9 mouse cellular contexts compared by ENCODE assay signal in genomic region chr5:36474283-36474682, GRCm38 (mm10). TPM values are rescaled to one million over a fixed set of nuclear protein-coding genes. Genes with fewer than 3 reads are reported as not detected.
DNase-seq lines count a peak whose midpoint lies in the region; ATAC-seq lines count a peak whose summit lies in the region.
"Had no signal": no experiment of that assay in that cellular context is flagged by ENCODE, and none has a peak within 500 bp of the region (broad histone marks: within the 10 kb centered on the region; RNA-seq: fewer than 3 reads in every experiment).

No protein-coding gene starts in this region.

- H3K36me3 ChIP-seq in hindbrain, embryonic 11.5 days (ENCODE audit: control insufficient read depth, insufficient read depth, low read length), result peaks cover 8% of the 10 kb centered on the region; the same call in 1 of the 2 replicates
- peaks cover 59% of the 10 kb centered on the region for H3K36me3 ChIP-seq in hindbrain, embryonic 12.5 days
- H3K36me3 ChIP-seq in heart, embryonic 12.5 days, result peaks cover 64% of the 10 kb centered on the region

- H3K9ac ChIP-seq in hindbrain, embryonic 11.5 days (ENCODE audit: low read depth, low read length), result no peak overlapping the region
- H3K9ac ChIP-seq in hindbrain, embryonic 12.5 days, result no peak overlapping the region
- no peak overlapping the region for H3K9ac ChIP-seq in heart, embryonic 12.5 days
- H3K9ac ChIP-seq: midbrain, embryonic 12.5 days had no signal

- no peak overlapping the region for H3K4me2 ChIP-seq in hindbrain, embryonic 11.5 days (replicated peaks; ENCODE audit: low read depth, low read length)
- no peak overlapping the region for H3K4me2 ChIP-seq in hindbrain, embryonic 12.5 days (replicated peaks)
- H3K4me2 ChIP-seq in heart, embryonic 12.5 days, result no peak overlapping the region
- H3K4me2 ChIP-seq: midbrain, embryonic 12.5 days had no signal

- DNase-seq in hindbrain, embryonic 11.5 days (ENCODE audit: low spot score), result peak; percentile 85
- DNase-seq in embryo, embryonic 10 days (ENCODE audit: low spot score), result peak; percentile 83
- peak; percentile 61 to 81 for DNase-seq in layer of hippocampus, adult 18-20 months (ENCODE audit: low spot score in 2 of 2)
- peak; percentile 80 for DNase-seq in lung, postnatal 10 days
- DNase-seq in spleen, adult 12 weeks (ENCODE audit: low spot score), result peak; percentile 60

- WGBS in hindbrain, embryonic 11.5 days, result 89% methylated on average over 5 of the region's 5 CpGs
- 92% methylated on average over 5 of the region's 5 CpGs for WGBS in hindbrain, embryonic 12.5 days
- 90% methylated on average over 5 of the region's 5 CpGs for WGBS in heart, embryonic 12.5 days

- H3K4me1 ChIP-seq in hindbrain, embryonic 11.5 days (replicated peaks; ENCODE audit: control insufficient read depth, insufficient read depth, low read length), result no peaks in the 10 kb centered on the region
- peaks cover 2% of the 10 kb centered on the region; the same call in 1 of the 2 replicates for H3K4me1 ChIP-seq in hindbrain, embryonic 12.5 days
- peaks cover 6% of the 10 kb centered on the region for H3K4me1 ChIP-seq in heart, embryonic 12.5 days (replicated peaks)

- no peaks in the 10 kb centered on the region for H3K9me3 ChIP-seq in hindbrain, embryonic 11.5 days (ENCODE audit: control insufficient read depth, low read length)
- H3K9me3 ChIP-seq in hindbrain, embryonic 12.5 days (replicated peaks), result no peaks in the 10 kb centered on the region
- H3K9me3 ChIP-seq in heart, embryonic 12.5 days (replicated peaks), result no peaks in the 10 kb centered on the region
- H3K9me3 ChIP-seq: midbrain, embryonic 12.5 days had no signal

- H3K4me3 ChIP-seq in hindbrain, embryonic 11.5 days (ENCODE audit: low read depth, low read length), result no peak overlapping the region
- no peak overlapping the region for H3K4me3 ChIP-seq in hindbrain, embryonic 12.5 days
- H3K4me3 ChIP-seq in heart, embryonic 12.5 days, result no peak overlapping the region
- H3K4me3 ChIP-seq: midbrain, embryonic 12.5 days had no signal

- no peak overlapping the region for H3K27ac ChIP-seq in hindbrain, embryonic 11.5 days (ENCODE audit: low read depth, low read length)
- no peak overlapping the region for H3K27ac ChIP-seq in hindbrain, embryonic 12.5 days
- no peak overlapping the region for H3K27ac ChIP-seq in heart, embryonic 12.5 days (ENCODE audit: poor library complexity, severe bottlenecking)
- H3K27ac ChIP-seq: midbrain, embryonic 12.5 days had no signal

- ATAC-seq in hindbrain, embryonic 11.5 days (ENCODE audit: low FRiP score), result no peak
- ATAC-seq in hindbrain, embryonic 12.5 days (ENCODE audit: low FRiP score), result no peak
- peak; percentile 65 for ATAC-seq in activated CD4-positive, CD25-positive, alpha-beta regulatory T cell, adult 4 months
- ATAC-seq in heart, embryonic 12.5 days (ENCODE audit: insufficient number of reproducible peaks, low FRiP score), result 0 out of 2 replicates have a peak, but pooled peaks have one; percentile 63

- no peaks in the 10 kb centered on the region for H3K27me3 ChIP-seq in hindbrain, embryonic 11.5 days (ENCODE audit: control insufficient read depth, insufficient read depth, low read length)
- H3K27me3 ChIP-seq in hindbrain, embryonic 12.5 days, result no peaks in the 10 kb centered on the region
- no peaks in the 10 kb centered on the region for H3K27me3 ChIP-seq in heart, embryonic 12.5 days (replicated peaks)
- H3K27me3 ChIP-seq: midbrain, embryonic 12.5 days had no signal

RNA-seq across cellular contexts. Expression of gene Grpel1, which starts 9.5 kb away (rescaled TPM):
- polyA plus RNA-seq in hindbrain, embryonic 11.5 days (2014; fragmentation: Nextera tagmentation; extraction: Ambion mirVana), result 52.5 and 57.6 TPM in 2 replicates
- polyA plus RNA-seq in hindbrain, embryonic 12.5 days (2016; fragmentation: Nextera tagmentation; extraction: Ambion mirVana), result 42.3 and 43.6 TPM in 2 replicates
- polyA plus RNA-seq in activated CD4-positive, CD25-positive, alpha-beta regulatory T cell, adult 4 months (2017; shearing (Covaris generic)), result 10 to 100 TPM; 40.7 to 42.1 TPM
- polyA plus RNA-seq in heart, embryonic 12.5 days (2016; fragmentation: Nextera tagmentation; extraction: Ambion mirVana), result 54.9 and 57.4 TPM in 2 replicates
- 10 to 100 TPM; 23.0 to 23.5 TPM for total RNA-seq in layer of hippocampus, adult 18-20 months (2021)

RNA-seq across cellular contexts. Expression of gene Tada2b, which starts 9.8 kb away (rescaled TPM):
- 4.6 and 4.9 TPM in 2 replicates for polyA plus RNA-seq in hindbrain, embryonic 11.5 days (2014; fragmentation: Nextera tagmentation; extraction: Ambion mirVana)
- 2.5 and 2.7 TPM in 2 replicates for polyA plus RNA-seq in hindbrain, embryonic 12.5 days (2016; fragmentation: Nextera tagmentation; extraction: Ambion mirVana)
- 1 to 10 TPM; 2.4 to 4.7 TPM for polyA plus RNA-seq in activated CD4-positive, CD25-positive, alpha-beta regulatory T cell, adult 4 months (2017; shearing (Covaris generic))
- polyA plus RNA-seq in heart, embryonic 12.5 days (2016; fragmentation: Nextera tagmentation; extraction: Ambion mirVana), result 1.6 and 1.9 TPM in 2 replicates
- 10 to 100 TPM; 39.9 to 42.0 TPM for total RNA-seq in layer of hippocampus, adult 18-20 months (2021)

RNA-seq across cellular contexts. Expression of gene Ccdc96, which starts 10.1 kb away (rescaled TPM):
- 3.6 and 4.8 TPM in 2 replicates for polyA plus RNA-seq in hindbrain, embryonic 11.5 days (2014; fragmentation: Nextera tagmentation; extraction: Ambion mirVana)
- polyA plus RNA-seq in hindbrain, embryonic 12.5 days (2016; fragmentation: Nextera tagmentation; extraction: Ambion mirVana), result 4.7 and 5.0 TPM in 2 replicates
- polyA plus RNA-seq in activated CD4-positive, CD25-positive, alpha-beta regulatory T cell, adult 4 months (2017; shearing (Covaris generic)), result not detected
- polyA plus RNA-seq in heart, embryonic 12.5 days (2016; fragmentation: Nextera tagmentation; extraction: Ambion mirVana), result 0.28 and 0.29 TPM in 2 replicates
- 1 to 10 TPM; 1.1 to 1.2 TPM for total RNA-seq in layer of hippocampus, adult 18-20 months (2021)

Comparison
In these comparisons a context has a peak if more than half of its experiments do, and no peak if none do; other contexts are left out.
1. ATAC-seq: peak in activated CD4-positive, CD25-positive, alpha-beta regulatory T cell, adult 4 months (single experiment) and heart, embryonic 12.5 days (single experiment); none in hindbrain, embryonic 11.5 days (single experiment) and hindbrain, embryonic 12.5 days (single experiment).
2. Peak in every context shown above with its lines, with median percentiles within 50 percentile points of each other: DNase-seq.